Mouse (Mus musculus) thymus, adult 2 months (tissue): Measurements from ENCODE around the gene Eif6. TPM values are rescaled to one million over a fixed set of nuclear protein-coding genes. Genes with fewer than 3 reads are reported as not detected.

Experiments
- DNase-seq: peaks from one replicate; pipeline ENCODE4 v3.0.0; 2021
- H3K27ac ChIP-seq: fragments of 200-500 bp; 2 replicates; pipeline ENCODE4 v1.5.1; 2012; ENCODE audit warnings: low read length, control low read depth; ENCODE audit not compliant: control insufficient read depth, insufficient read depth
- H3K27me3 ChIP-seq: fragments of 200-500 bp; 2 replicates; pipeline ENCODE4 v1.6.1; 2012; ENCODE audit warnings: mild to moderate bottlenecking, low read length, moderate library complexity, mixed read lengths; ENCODE audit not compliant: control insufficient read depth, insufficient read depth
- H3K36me3 ChIP-seq: fragments of 200-500 bp; 2 replicates; pipeline ENCODE4 v1.6.1; 2012; ENCODE audit warnings: mild to moderate bottlenecking, low read length, moderate library complexity; ENCODE audit not compliant: control insufficient read depth, insufficient read depth
- H3K4me1 ChIP-seq: fragments of 200-500 bp; replicated peaks from 2 replicates; pipeline ENCODE4 v1.6.1; 2012; ENCODE audit warnings: low read length; ENCODE audit not compliant: control insufficient read depth, insufficient read depth
- H3K4me3 ChIP-seq: fragments of 200-500 bp; 2 replicates; pipeline ENCODE4 v1.5.1; 2012; ENCODE audit warnings: mild to moderate bottlenecking, low read length, control low read depth, moderate library complexity; ENCODE audit not compliant: control insufficient read depth, insufficient read depth
- CTCF ChIP-seq: fragments of 200-500 bp; IDR thresholded peaks from 2 replicates; pipeline ENCODE4 v1.5.1; 2012; ENCODE audit warnings: mild to moderate bottlenecking, control low read depth, low read length, moderate library complexity, borderline replicate concordance; ENCODE audit not compliant: control insufficient read depth, poor library complexity, insufficient read depth; ENCODE audit errors: extremely low read depth
- POLR2A ChIP-seq: fragments of 200-500 bp; IDR thresholded peaks from 2 replicates; pipeline ENCODE4 v1.6.1; 2012; ENCODE audit warnings: mild to moderate bottlenecking, low read length, control low read depth, moderate library complexity; ENCODE audit not compliant: control insufficient read depth, poor library complexity, insufficient read depth; ENCODE audit errors: extremely low read depth
- WGBS: fragments of 180-500 bp; shearing (Covaris S2); methylation state at CpG from one replicate; pipeline ENCODE4 v1.1.7; 2018; 5-methylcytosine and 5-hydroxymethylcytosine counted together
- polyA plus RNA-seq: library from polyadenylated mRNA; depleted of rRNA; stranded (reverse); fragments of >200 nt; gene quantifications from 2 replicates; pipeline ENCODE4 v1.2.3, GENCODE M21; 2012

Gene Eif6
- polyA plus RNA-seq, 1 experiment, result 174 TPM

DNA sequence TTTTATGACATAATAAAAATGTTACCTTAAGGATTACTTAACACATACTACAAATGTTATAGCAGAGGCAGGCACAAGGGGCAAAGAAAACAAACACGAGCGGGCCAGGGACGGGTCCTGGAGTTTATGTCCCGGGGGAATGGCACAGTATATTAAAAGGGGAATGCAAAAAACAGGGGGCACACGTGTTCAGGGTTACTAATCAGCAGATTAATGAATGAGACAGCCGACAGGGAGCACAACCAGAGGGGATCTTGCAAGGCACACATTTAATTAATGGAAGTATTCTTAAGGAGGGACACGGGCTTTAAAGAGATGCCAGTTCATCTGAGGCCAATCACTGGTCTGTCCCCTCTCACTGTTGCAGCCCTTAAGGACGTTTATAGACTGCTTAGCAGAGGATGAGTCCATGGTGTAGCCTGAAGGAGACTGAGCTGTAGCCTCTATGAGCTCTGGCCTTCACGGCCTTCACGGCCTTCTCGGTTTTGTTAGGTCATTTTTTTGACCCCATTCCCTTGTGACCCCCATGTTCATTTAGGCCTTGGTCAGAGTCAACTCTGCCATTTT, 36.7 kb upstream of the Eif6 start:
- H3K36me3 ChIP-seq, result no peaks in the 10 kb centered on the region; the same call in 1 of the 2 replicates
- WGBS, result 95% methylated on average over 11 of the region's 11 CpGs
- no peak overlapping the region for H3K27ac ChIP-seq
- TF ChIP-seq CTCF (no peak), POLR2A (no peak)
- no peak overlapping the region for H3K4me3 ChIP-seq
- H3K4me1 ChIP-seq, result no peaks in the 10 kb centered on the region
- no peak for DNase-seq
- no peaks in the 10 kb centered on the region for H3K27me3 ChIP-seq

GRCm38 (mm10) chr2:155862573-155863300, 36.0 kb upstream of the Eif6 start:
- WGBS, result 97% methylated on average over 13 of the region's 13 CpGs
- Histone ChIP-seq H3K4me1 (no peaks in the 10 kb centered on the region), H3K36me3 (no peaks in the 10 kb centered on the region; the same call in 1 of the 2 replicates), H3K27me3 (no peaks in the 10 kb centered on the region), H3K4me3 (no peak overlapping the region), H3K27ac (no peak overlapping the region)
- no peak for TF ChIP-seq CTCF
- no peak for TF ChIP-seq POLR2A
- no peak for DNase-seq

DNA sequence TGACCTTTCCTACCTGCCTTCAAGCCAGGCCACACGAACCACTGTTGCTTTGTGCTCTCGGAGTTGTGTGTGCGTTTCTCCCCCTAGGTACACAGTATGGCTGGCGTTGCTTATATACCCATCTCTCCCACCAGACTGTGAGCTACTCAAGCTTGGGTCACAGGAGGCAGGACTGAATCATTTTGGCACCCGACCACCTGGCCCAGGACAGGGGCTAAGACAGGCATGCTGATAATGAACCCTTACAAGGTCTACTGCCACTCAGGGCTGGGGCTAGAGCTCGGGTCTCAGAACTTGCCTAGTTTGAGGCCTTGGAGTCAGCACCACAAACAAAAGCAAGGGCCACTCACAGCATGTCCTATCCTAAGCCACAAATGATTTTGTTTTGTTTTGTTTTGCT, 34.9 kb upstream of the Eif6 start:
- Histone ChIP-seq H3K27me3 (no peaks in the 10 kb centered on the region), H3K4me3 (no peak overlapping the region), H3K36me3 (no peaks in the 10 kb centered on the region), H3K4me1 (no peaks in the 10 kb centered on the region), H3K27ac (no peak overlapping the region)
- no peak for TF ChIP-seq POLR2A
- TF ChIP-seq CTCF, result no peak
- 98% methylated on average over 6 of the region's 6 CpGs for WGBS
- DNase-seq, result no peak

- TF ChIP-seq CTCF (no peak), POLR2A (no peak)
- no peak for DNase-seq
- Histone ChIP-seq H3K36me3 (no peaks in the 10 kb centered on the region), H3K27me3 (no peaks in the 10 kb centered on the region), H3K4me1 (no peaks in the 10 kb centered on the region), H3K27ac (no peak overlapping the region), H3K4me3 (no peak overlapping the region)
- WGBS, result 92% methylated on average over 7 of the region's 7 CpGs
Observed at GRCm38 (mm10) chr2:155860102-155860501, 33.4 kb upstream of the Eif6 start.

DNA sequence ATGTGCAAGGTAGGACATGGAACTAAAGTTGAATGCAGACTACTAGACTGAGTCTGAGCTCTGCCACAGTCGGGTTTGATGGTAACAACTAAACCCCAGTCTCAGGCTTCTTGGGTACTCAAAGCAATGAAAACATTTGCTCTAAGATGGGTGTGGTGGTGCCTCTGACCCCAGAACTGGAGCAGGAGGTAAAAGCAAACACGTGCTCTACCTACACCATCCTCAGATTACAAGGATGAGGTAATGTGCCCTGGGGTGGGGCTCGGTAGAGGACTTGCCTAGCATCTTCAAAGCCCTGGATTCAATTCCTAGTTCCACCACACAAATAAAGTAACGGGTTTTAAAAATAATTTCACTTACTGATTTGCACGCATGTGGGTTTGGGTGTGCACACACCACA, 25.8 kb upstream of the Eif6 start:
- TF ChIP-seq POLR2A, result no peak
- no peak for TF ChIP-seq CTCF
- Histone ChIP-seq H3K4me1 (no peaks in the 10 kb centered on the region), H3K27me3 (no peaks in the 10 kb centered on the region), H3K27ac (no peak overlapping the region), H3K4me3 (no peak overlapping the region), H3K36me3 (peaks cover 13% of the 10 kb centered on the region; the same call in 1 of the 2 replicates)
- 94% methylated on average over 5 of the region's 5 CpGs for WGBS
- DNase-seq, result no peak

DNA sequence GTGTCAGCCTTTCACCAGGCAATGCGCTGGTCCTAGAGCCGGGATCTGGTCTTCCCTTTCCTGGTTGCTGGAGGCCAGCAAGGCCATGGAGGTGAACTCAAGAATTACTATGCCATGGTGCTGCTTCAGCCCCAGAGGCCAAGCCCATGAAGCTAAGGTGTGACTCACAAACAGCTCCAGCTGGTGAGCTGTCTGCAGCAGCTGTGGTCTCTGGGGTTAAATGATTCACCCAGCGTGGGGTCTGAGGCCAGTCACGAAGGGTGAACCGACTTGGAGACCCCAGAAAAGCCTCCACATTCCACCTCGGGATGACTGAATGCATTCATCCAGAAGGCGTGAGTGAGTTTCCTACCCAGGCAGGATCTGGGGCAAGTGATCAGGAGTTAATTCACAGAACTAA, 23.4 kb upstream of the Eif6 start:
- H3K4me1 ChIP-seq, result no peaks in the 10 kb centered on the region
- TF ChIP-seq POLR2A (no peak), CTCF (no peak)
- no peak for DNase-seq
- H3K36me3 ChIP-seq, result peaks cover 16% of the 10 kb centered on the region; the same call in 1 of the 2 replicates
- H3K27me3 ChIP-seq, result no peaks in the 10 kb centered on the region
- H3K27ac ChIP-seq, result no peak overlapping the region
- WGBS, result 96% methylated on average over 7 of the region's 7 CpGs
- no peak overlapping the region for H3K4me3 ChIP-seq
